Mouse (Mus musculus): ENCODE results near the gene Olfr198. TPM values are rescaled to one million over a fixed set of nuclear protein-coding genes. Genes with fewer than 3 reads are reported as not detected.
"Not testable (repeated sequence)": the region's sequence is repeated elsewhere in the genome, so short reads cannot be mapped to it uniquely, and the experiment has no call there.

The Olfr198 gene
- polyA plus RNA-seq (2012; rRNA removed) = not detected in 2 replicates

DNA sequence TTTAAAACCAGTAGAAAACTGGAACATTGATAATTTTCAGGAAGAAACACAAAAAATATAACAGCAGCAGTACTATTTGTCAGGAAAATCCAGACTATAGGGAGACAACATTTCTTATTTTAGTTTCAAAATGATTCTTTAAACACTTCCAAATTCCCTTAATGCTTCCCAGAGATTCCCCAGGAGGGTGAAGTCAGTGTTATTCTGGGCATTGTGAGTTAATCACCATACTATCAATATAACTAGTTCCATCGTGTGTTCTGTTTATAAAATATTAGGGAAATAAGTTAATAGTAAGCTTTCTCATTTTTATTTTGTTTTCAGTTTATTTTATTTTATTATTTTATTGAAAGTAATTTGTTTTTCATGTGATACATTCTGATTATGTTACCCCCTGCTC lies at the start of gene Olfr198:
Olfr198 (minus strand) TSS at position 101 of the 400 bp plus-strand sequence.
- WGBS = 79% methylated on average over 1 of the region's 1 CpGs

DNA sequence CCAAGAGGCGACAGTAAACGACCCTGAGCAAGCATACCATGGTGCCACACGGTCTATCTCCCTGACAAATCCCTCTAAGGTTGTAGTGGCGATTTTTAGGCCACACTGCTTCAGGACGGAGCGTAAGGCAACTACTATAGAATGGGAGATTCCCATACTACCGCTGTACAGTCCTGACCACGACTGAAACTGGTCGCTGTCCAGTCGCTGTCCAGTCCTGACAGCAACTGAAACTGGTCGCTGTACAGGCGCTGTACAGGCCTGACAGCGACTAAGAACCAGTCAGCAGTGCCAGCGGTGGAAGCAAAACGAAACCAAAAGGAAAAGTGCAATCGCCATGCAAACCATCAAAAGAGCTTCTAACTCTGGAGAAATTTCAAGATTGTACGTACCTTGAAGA lies 46.4 kb upstream of the Olfr198 start:
- H3K36me3 ChIP-seq (ENCODE audit: control insufficient read depth, insufficient read depth, low read length) = no peaks in the 10 kb centered on the region
- DNase-seq (ENCODE audit: low read depth in 1 of 2, low spot score in 2 of 2) = no peak
- H3K4me1 ChIP-seq (ENCODE audit: control insufficient read depth, insufficient read depth, insufficient read length) = no peaks in the 10 kb centered on the region
- no peak overlapping the region for H3K4me3 ChIP-seq (ENCODE audit: extremely low read depth, insufficient read depth, insufficient read length)
- WGBS = 85% methylated on average over 17 of the region's 17 CpGs
- no peak overlapping the region for H3K27ac ChIP-seq (ENCODE audit: insufficient read depth, low read length)
- TF ChIP-seq CTCF (IDR thresholded peaks at IDR 0.05; ENCODE audit: extremely low read depth, insufficient read depth, insufficient read length, insufficient replicate concordance) (no peak), POLR2A (IDR thresholded peaks at IDR 0.05; ENCODE audit: low read depth, low read length) (no peak)
- no peaks in the 10 kb centered on the region for H3K27me3 ChIP-seq (ENCODE audit: control insufficient read depth, insufficient read depth, low read length)

More for the DNA sequence above, at the start of gene Olfr198:
- not testable (repeated sequence) for H3K36me3 ChIP-seq (ENCODE audit: control insufficient read depth, insufficient read depth, low read length); H3K4me1 ChIP-seq (ENCODE audit: control insufficient read depth, insufficient read depth, insufficient read length); H3K27ac ChIP-seq (ENCODE audit: insufficient read depth, low read length); DNase-seq (ENCODE audit: low read depth in 1 of 2, low spot score in 2 of 2); H3K4me3 ChIP-seq (ENCODE audit: extremely low read depth, insufficient read depth, insufficient read length); H3K27me3 ChIP-seq (ENCODE audit: control insufficient read depth, insufficient read depth, low read length)

DNA sequence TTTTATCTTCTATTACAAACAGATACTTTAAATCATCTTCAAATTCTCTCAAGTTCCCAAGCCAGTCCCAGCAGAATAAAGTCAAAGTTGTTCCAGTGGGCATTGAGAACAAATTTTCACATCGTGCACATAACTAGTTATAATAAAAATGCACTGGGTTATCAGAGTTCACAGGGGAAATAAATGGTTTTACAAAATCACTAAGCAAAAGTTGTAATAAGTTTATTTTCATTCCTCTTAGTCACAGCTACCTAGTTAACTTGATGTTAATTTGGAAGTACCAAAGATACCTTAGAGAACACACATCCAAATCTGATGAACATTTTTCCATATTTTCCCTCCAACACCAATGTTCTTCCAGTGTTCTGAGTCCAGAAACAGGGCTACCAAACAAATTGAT lies 16.3 kb upstream of the Olfr198 start, which contains the start of gene Olfr199:
Olfr199 (minus strand) TSS at position 101 of the 400 bp plus-strand sequence.
- H3K27ac ChIP-seq (ENCODE audit: insufficient read depth, low read length); H3K4me3 ChIP-seq (ENCODE audit: extremely low read depth, insufficient read depth, insufficient read length); H3K4me1 ChIP-seq (ENCODE audit: control insufficient read depth, insufficient read depth, insufficient read length); H3K27me3 ChIP-seq (ENCODE audit: control insufficient read depth, insufficient read depth, low read length); H3K36me3 ChIP-seq (ENCODE audit: control insufficient read depth, insufficient read depth, low read length); DNase-seq (ENCODE audit: low read depth in 1 of 2, low spot score in 2 of 2): not testable (repeated sequence)
- 84% methylated on average over 1 of the region's 1 CpGs for WGBS

DNA sequence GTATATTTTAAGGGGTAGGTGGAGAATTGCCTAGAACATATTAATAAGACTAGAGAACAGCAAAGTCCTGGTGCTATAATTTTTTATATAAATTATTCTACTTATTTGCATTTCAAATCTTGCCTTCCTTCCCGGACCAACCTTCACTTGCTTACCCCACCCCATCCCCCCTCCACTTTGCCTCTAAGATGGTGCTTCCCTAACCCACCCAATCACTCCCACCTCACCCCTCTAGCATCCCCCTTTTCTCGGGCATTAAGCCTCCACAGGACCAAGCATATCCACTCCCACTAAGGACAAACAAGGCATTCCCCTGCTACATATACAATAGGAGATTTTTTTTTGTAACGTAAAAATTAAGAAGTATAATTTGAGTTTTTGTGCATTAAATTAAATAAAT lies 14.5 kb upstream of the Olfr198 start:
- not testable (repeated sequence) for DNase-seq (ENCODE audit: low read depth in 1 of 2, low spot score in 2 of 2); H3K27me3 ChIP-seq (ENCODE audit: control insufficient read depth, insufficient read depth, low read length); H3K4me1 ChIP-seq (ENCODE audit: control insufficient read depth, insufficient read depth, insufficient read length); H3K27ac ChIP-seq (ENCODE audit: insufficient read depth, low read length); H3K4me3 ChIP-seq (ENCODE audit: extremely low read depth, insufficient read depth, insufficient read length); H3K36me3 ChIP-seq (ENCODE audit: control insufficient read depth, insufficient read depth, low read length)
- 71% methylated on average over 3 of the region's 3 CpGs for WGBS

DNA sequence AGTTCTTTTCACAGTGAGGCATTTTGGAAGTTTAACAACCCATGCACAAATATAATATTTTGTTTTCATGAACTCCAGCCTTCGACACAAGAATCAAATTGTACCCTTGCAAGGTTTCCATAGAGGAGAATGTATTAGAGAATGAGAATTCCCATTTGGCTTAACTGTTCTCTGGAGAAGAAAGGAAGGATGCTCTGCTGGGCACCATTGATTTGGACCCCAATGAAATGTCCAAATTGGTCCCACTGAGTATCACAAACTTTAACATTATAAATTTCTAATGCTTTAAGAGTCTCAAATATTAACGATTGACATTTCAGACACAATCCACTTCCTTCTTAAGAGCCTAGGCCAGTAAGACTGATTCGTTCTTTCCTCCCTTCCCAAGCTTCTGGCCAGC lies 33.0 kb downstream of the Olfr198 start, which contains the start of gene Olfr196:
Olfr196 (minus strand) TSS at position 101 of the 400 bp plus-strand sequence.
- H3K27me3 ChIP-seq (ENCODE audit: control insufficient read depth, insufficient read depth, low read length) = no peaks in the 10 kb centered on the region
- no peak within 1 kb of the TSS for H3K27ac ChIP-seq (ENCODE audit: insufficient read depth, low read length)
- H3K4me1 ChIP-seq (ENCODE audit: control insufficient read depth, insufficient read depth, insufficient read length) = no peaks in the 10 kb centered on the region
- DNase-seq (ENCODE audit: low read depth in 1 of 2, low spot score in 2 of 2) = no peak
- no peaks in the 10 kb centered on the region for H3K36me3 ChIP-seq (ENCODE audit: control insufficient read depth, insufficient read depth, low read length)
- no peak within 1 kb of the TSS for H3K4me3 ChIP-seq (ENCODE audit: extremely low read depth, insufficient read depth, insufficient read length)
- 69% methylated on average over 3 of the region's 3 CpGs for WGBS
- no peak for TF ChIP-seq CTCF (IDR thresholded peaks at IDR 0.05; ENCODE audit: extremely low read depth, insufficient read depth, insufficient read length, insufficient replicate concordance)
- TF ChIP-seq POLR2A (IDR thresholded peaks at IDR 0.05; ENCODE audit: low read depth, low read length) = no peak

DNA sequence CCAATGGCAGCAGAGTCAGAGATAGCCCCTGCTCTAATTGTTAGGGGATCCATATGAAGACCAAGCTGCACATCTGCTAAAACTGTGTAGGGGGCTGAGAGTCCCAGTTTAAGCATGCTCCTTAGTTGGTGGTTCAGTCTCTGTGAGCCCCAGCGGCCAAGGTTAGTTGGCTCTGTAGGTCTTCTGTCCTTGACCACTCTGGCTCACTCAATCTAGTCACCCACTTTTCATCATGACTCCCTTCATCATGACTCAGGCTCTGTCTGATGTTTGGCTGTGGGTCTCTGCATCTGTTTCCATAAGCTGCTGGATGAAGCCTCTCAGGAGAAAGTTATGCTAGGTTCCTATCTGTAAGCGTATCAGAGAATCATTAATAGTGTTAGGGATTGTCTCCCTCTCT lies 51.3 kb downstream of the Olfr198 start:
- Histone ChIP-seq H3K27me3 (ENCODE audit: control insufficient read depth, insufficient read depth, low read length) (no peaks in the 10 kb centered on the region), H3K27ac (ENCODE audit: insufficient read depth, low read length) (no peak overlapping the region), H3K36me3 (ENCODE audit: control insufficient read depth, insufficient read depth, low read length) (no peaks in the 10 kb centered on the region), H3K4me1 (ENCODE audit: control insufficient read depth, insufficient read depth, insufficient read length) (no peaks in the 10 kb centered on the region), H3K4me3 (ENCODE audit: extremely low read depth, insufficient read depth, insufficient read length) (no peak overlapping the region)
- TF ChIP-seq POLR2A (IDR thresholded peaks at IDR 0.05; ENCODE audit: low read depth, low read length) = no peak
- TF ChIP-seq CTCF (IDR thresholded peaks at IDR 0.05; ENCODE audit: extremely low read depth, insufficient read depth, insufficient read length, insufficient replicate concordance) = no peak
- 80% methylated on average over 2 of the region's 2 CpGs for WGBS
- no peak for DNase-seq (ENCODE audit: low read depth in 1 of 2, low spot score in 2 of 2)

Other genes starting within 250 kb of the Olfr198 start
- not detected in 2 replicates for gene Olfr183, start 208.2 kb downstream of the Olfr198 start, polyA plus RNA-seq (2012; rRNA removed)
- gene Olfr186, start 173.2 kb downstream of the Olfr198 start, polyA plus RNA-seq (2012; rRNA removed) = not detected in 2 replicates
- not detected in 2 replicates for gene Olfr187, start 163.8 kb downstream of the Olfr198 start, polyA plus RNA-seq (2012; rRNA removed)
- not detected in 2 replicates for gene Olfr190, start 125.5 kb downstream of the Olfr198 start, polyA plus RNA-seq (2012; rRNA removed)
- not detected in 2 replicates for gene Olfr191, start 113.7 kb downstream of the Olfr198 start, polyA plus RNA-seq (2012; rRNA removed)
- gene Olfr193, start 91.7 kb downstream of the Olfr198 start, polyA plus RNA-seq (2012; rRNA removed) = not detected in 2 replicates
- gene Olfr194, start 82.5 kb downstream of the Olfr198 start, polyA plus RNA-seq (2012; rRNA removed) = not detected in 2 replicates
- gene Olfr195, start 56.5 kb downstream of the Olfr198 start, polyA plus RNA-seq (2012; rRNA removed) = not detected in 2 replicates
- gene Olfr196, start 33.1 kb downstream of the Olfr198 start, polyA plus RNA-seq (2012; rRNA removed) = not detected in 2 replicates
- gene Olfr199, start 16.2 kb upstream of the Olfr198 start, polyA plus RNA-seq (2012; rRNA removed) = not detected in 2 replicates
- not detected in 2 replicates for gene Olfr201, start 69.1 kb upstream of the Olfr198 start, polyA plus RNA-seq (2012; rRNA removed)
- not detected in 2 replicates for gene Olfr202, start 83.3 kb upstream of the Olfr198 start, polyA plus RNA-seq (2012; rRNA removed)
- not detected in 2 replicates for gene Olfr203, start 95.3 kb upstream of the Olfr198 start, polyA plus RNA-seq (2012; rRNA removed)
- not detected in 2 replicates for gene Olfr204, start 114.7 kb upstream of the Olfr198 start, polyA plus RNA-seq (2012; rRNA removed)
- not detected in 2 replicates for gene Olfr205, start 127.6 kb upstream of the Olfr198 start, polyA plus RNA-seq (2012; rRNA removed)
- not detected in 2 replicates for gene Olfr206, start 145.7 kb upstream of the Olfr198 start, polyA plus RNA-seq (2012; rRNA removed)
- gene Olfr209, start 160.5 kb upstream of the Olfr198 start, polyA plus RNA-seq (2012; rRNA removed) = not detected in 2 replicates
- gene Gabrr3, start 203.8 kb upstream of the Olfr198 start, polyA plus RNA-seq (2012; rRNA removed) = not detected in 2 replicates

All from spleen, adult 2 months (tissue).